Mouse (Mus musculus): ENCODE results near the gene Sohlh1. TPM values are rescaled to one million over a fixed set of nuclear protein-coding genes. Genes with fewer than 3 reads are reported as not detected.
"Not testable (repeated sequence)": the region's sequence is repeated elsewhere in the genome, so short reads cannot be mapped to it uniquely, and the experiment has no call there.

Gene Sohlh1
- total RNA-seq, 2 experiments from 2014 or later, result not detected

GRCm38 (mm10) chr2:25842758-25843157 is 4.3 kb downstream of the Sohlh1 start:
- ATAC-seq (replicated peaks; ENCODE audit: poor library complexity, severe bottlenecking), result no peak

DNA sequence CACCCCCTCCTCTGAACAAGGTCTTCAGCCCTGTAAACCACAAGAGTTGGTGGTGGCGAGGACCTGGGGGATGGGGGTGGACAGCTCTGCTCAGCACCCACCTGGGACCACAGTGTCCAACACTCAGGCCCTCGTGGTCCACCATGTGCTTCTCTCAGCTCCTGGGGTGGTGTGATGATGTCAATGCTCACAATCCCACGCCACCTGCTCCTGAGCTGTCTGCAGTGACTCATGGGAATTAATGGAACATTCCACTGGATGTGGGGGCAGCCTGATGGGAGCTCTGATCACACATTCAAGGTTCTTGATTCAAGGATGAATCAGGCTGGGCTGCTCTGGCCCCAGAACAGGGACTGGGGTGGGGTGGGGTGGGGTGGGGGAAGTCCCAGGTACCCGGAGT is 4.9 kb downstream of the Sohlh1 start:
- ATAC-seq (replicated peaks; ENCODE audit: poor library complexity, severe bottlenecking), result no peak

GRCm38 (mm10) chr2:25836291-25836690 is 10.8 kb downstream of the Sohlh1 start:
- ATAC-seq (replicated peaks; ENCODE audit: poor library complexity, severe bottlenecking), result peak; percentile 67

- ATAC-seq (replicated peaks; ENCODE audit: poor library complexity, severe bottlenecking), result no peak
Measured at GRCm38 (mm10) chr2:25830786-25831185, 16.3 kb downstream of the Sohlh1 start.

- 0 out of 2 replicates have a peak, but pooled peaks have one; percentile 14 for ATAC-seq (replicated peaks; ENCODE audit: poor library complexity, severe bottlenecking)
Measured at GRCm38 (mm10) chr2:25828344-25828947, 18.6 kb downstream of the Sohlh1 start.

GRCm38 (mm10) chr2:25824751-25825150 is 22.3 kb downstream of the Sohlh1 start:
- ATAC-seq (replicated peaks; ENCODE audit: poor library complexity, severe bottlenecking), result no peak

DNA sequence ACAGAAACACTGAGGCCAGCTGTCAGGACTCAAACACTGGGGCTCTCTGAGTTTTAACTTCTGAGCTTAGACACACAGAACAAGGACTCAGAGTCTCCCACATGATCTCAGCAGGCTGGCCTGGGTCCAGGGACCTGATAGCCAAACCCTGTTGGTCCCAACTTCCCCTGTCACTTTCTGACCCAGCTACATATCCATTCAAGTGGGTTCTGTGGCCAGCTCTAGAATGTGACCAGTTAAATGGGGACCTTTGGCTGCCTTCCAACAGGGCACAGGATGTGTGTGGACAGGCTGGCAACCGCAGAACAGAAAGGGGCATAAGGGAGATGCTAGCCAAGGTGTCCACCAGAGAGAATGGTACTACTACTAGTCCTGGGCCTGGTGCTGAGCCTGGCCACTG is 24.2 kb downstream of the Sohlh1 start, which contains the start of gene Lcn9:
Gene Lcn9, plus strand, starts transcription at position 348 of the 400 bp plus-strand sequence.
- 0 out of 2 replicates have a peak, but pooled peaks have one; percentile 27 for ATAC-seq (replicated peaks; ENCODE audit: poor library complexity, severe bottlenecking)

DNA sequence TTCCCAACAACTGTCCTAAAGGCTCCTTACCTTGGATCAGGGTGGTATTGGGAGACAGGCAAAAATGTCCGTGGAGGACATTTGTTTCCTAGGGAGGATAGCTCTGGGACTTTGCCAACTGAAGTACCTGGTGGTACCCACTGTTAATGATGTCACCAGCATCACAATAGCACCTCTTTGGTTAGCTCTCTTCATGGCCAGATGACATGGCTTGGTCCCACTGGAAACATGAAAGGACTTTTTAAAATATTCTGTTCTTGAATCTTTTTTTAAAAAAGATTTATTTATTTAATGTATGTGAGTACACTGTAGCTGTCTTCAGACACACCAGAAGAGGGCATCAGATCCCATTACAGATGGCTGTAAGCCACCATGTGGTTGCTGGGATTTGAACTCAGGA is 31.3 kb downstream of the Sohlh1 start, which contains the start of gene Glt6d1:
Gene Glt6d1, minus strand, starts transcription at position 101 of the 400 bp plus-strand sequence.
- not testable (repeated sequence) for ATAC-seq (replicated peaks; ENCODE audit: poor library complexity, severe bottlenecking)

DNA sequence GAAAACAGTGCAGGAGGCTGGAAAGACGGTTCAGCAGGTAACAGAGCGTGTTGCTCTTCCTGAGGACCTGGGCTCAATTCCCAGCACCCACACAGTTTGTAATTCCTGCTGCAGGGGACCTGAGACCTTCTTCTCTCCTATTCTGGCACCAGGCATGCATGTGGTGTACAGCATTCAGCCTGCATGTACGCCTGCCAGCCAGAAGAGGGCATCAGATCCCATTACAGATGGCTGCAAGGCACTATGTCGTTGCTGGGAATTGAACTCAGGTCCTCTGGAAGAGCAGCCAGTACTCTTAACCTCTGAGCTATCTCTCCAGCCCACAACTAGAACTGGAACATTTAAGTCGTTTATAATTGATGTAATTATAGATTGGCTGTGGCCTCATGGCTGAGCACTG is 33.7 kb downstream of the Sohlh1 start:
- no peak for ATAC-seq (replicated peaks; ENCODE audit: poor library complexity, severe bottlenecking)

DNA sequence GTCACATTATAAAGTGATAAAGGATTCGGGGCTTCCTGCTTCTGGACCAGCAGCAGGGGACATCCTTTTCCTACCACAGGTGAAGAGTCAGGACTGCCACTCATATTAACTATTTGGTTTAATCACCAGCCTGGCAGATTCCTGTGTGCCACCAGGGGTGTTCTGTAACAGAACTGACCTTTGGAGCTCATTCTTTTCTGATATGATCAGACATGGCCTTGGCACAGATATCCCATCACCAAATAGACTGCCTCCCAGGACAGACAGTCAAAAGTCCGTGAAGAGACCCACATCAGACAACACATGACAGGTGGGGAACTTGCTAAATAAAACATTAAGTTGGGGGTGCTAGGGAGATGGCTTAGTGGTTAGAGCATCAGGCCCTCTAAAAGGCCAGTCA is 35.3 kb downstream of the Sohlh1 start:
- ATAC-seq (replicated peaks; ENCODE audit: poor library complexity, severe bottlenecking), result no peak

DNA sequence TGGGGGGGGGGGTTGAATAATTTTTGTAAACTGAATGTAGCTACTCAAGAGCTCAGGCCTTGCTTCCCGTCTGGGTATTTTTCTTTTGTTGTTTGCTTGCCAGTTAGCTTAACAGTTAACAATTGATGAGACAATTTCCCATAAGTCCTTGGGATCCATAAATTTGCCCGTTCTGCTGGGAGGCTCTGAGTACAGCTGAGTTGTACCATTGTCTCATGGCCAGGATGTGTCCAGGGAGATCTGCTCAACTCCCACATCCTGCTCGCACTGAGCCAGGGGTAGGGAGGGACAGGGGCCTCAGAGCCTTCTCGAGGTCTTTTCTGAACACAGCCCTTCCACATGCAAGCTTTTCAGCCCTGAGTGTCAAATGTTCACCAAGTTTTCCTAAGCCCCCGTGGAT is 49.0 kb downstream of the Sohlh1 start:
- no peak for ATAC-seq (replicated peaks; ENCODE audit: poor library complexity, severe bottlenecking)

DNA sequence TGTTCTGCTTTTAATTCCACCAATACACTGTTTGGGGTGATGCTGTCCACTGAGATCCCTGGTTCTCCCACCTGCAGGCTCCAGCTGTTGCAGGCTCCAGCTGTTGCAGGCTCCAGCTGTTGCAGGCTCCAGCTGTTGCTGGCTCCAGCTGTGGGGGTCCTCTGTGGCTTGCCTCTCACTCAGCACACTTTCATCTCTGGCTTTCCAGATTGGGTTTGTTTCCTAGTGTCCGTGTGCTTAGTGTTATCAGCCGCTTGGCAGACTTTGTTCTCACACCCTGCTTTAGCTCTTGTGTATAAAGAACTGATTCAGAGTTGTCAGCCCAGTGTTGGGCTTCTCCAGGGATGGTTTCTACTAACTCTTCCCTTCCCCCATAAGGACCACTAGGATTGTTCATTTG is 49.4 kb downstream of the Sohlh1 start:
- no peak for ATAC-seq (replicated peaks; ENCODE audit: poor library complexity, severe bottlenecking)

Other genes starting within 250 kb of the Sohlh1 start
- 63.1 and 75.4 TPM in 2 replicates for gene Rabl6, start 238.7 kb downstream of the Sohlh1 start, total RNA-seq (2014; fragmentation: Nextera tagmentation)
- 61.3 and 71.0 TPM in 2 replicates for gene Rabl6, start 238.7 kb downstream of the Sohlh1 start, total RNA-seq (2017)
- gene Ccdc183, start 229.6 kb downstream of the Sohlh1 start, total RNA-seq (2014; fragmentation: Nextera tagmentation), result not detected in 2 replicates
- not detected in 2 replicates for gene Ccdc183, start 229.6 kb downstream of the Sohlh1 start, total RNA-seq (2017)
- gene Tmem141, start 225.2 kb downstream of the Sohlh1 start, total RNA-seq (2014; fragmentation: Nextera tagmentation), result 11.4 and 27.3 TPM in 2 replicates
- 25.0 and 31.5 TPM in 2 replicates for gene Tmem141, start 225.2 kb downstream of the Sohlh1 start, total RNA-seq (2017)
- gene Fcna, start 219.2 kb downstream of the Sohlh1 start, total RNA-seq (2014; fragmentation: Nextera tagmentation), result not detected in 2 replicates
- 2.0 TPM in 1 of 2 replicates, not detected in the other for gene Fcna, start 219.2 kb downstream of the Sohlh1 start, total RNA-seq (2017)
- not detected in 2 replicates for gene Lcn8, start 194.1 kb downstream of the Sohlh1 start, total RNA-seq (2014; fragmentation: Nextera tagmentation)
- not detected in 2 replicates for gene Lcn8, start 194.1 kb downstream of the Sohlh1 start, total RNA-seq (2017)
- gene Lcn5, start 189.3 kb downstream of the Sohlh1 start, total RNA-seq (2014; fragmentation: Nextera tagmentation), result not detected in 2 replicates
- not detected in 2 replicates for gene Lcn5, start 189.3 kb downstream of the Sohlh1 start, total RNA-seq (2017)
- gene Lcn6, start 170.5 kb downstream of the Sohlh1 start, total RNA-seq (2014; fragmentation: Nextera tagmentation), result not detected in 2 replicates
- not detected in 2 replicates for gene Lcn6, start 170.5 kb downstream of the Sohlh1 start, total RNA-seq (2017)
- not detected in 2 replicates for gene Lcn10, start 164.5 kb downstream of the Sohlh1 start, total RNA-seq (2014; fragmentation: Nextera tagmentation)
- gene Lcn10, start 164.5 kb downstream of the Sohlh1 start, total RNA-seq (2017), result not detected in 2 replicates
- not detected in 2 replicates for gene Obp2a, start 147.2 kb downstream of the Sohlh1 start, total RNA-seq (2014; fragmentation: Nextera tagmentation)
- gene Obp2a, start 147.2 kb downstream of the Sohlh1 start, total RNA-seq (2017), result not detected in 2 replicates
- 12.2 and 20.9 TPM in 2 replicates for gene Bmyc, start 140.5 kb downstream of the Sohlh1 start, total RNA-seq (2014; fragmentation: Nextera tagmentation)
- gene Bmyc, start 140.5 kb downstream of the Sohlh1 start, total RNA-seq (2017), result 4.9 and 9.2 TPM in 2 replicates
- not detected in 2 replicates for gene Obp2b, start 110.2 kb downstream of the Sohlh1 start, total RNA-seq (2014; fragmentation: Nextera tagmentation)
- gene Obp2b, start 110.2 kb downstream of the Sohlh1 start, total RNA-seq (2017), result not detected in 2 replicates
- gene Lcn3, start 81.7 kb downstream of the Sohlh1 start, total RNA-seq (2014; fragmentation: Nextera tagmentation), result not detected in 2 replicates
- gene Lcn3, start 81.7 kb downstream of the Sohlh1 start, total RNA-seq (2017), result not detected in 2 replicates
- gene Lcn11, start 70.2 kb downstream of the Sohlh1 start, total RNA-seq (2014; fragmentation: Nextera tagmentation), result not detected in 2 replicates
- gene Lcn11, start 70.2 kb downstream of the Sohlh1 start, total RNA-seq (2017), result not detected in 2 replicates
- gene Gm13539, start 65.0 kb downstream of the Sohlh1 start, total RNA-seq (2014; fragmentation: Nextera tagmentation), result not detected in 2 replicates
- not detected in 2 replicates for gene Gm13539, start 65.0 kb downstream of the Sohlh1 start, total RNA-seq (2017)
- gene Glt6d1, start 31.4 kb downstream of the Sohlh1 start, total RNA-seq (2014; fragmentation: Nextera tagmentation), result not detected in 2 replicates
- not detected in 2 replicates for gene Glt6d1, start 31.4 kb downstream of the Sohlh1 start, total RNA-seq (2017)
- not detected in 2 replicates for gene Lcn9, start 24.1 kb downstream of the Sohlh1 start, total RNA-seq (2014; fragmentation: Nextera tagmentation)
- not detected in 2 replicates for gene Lcn9, start 24.1 kb downstream of the Sohlh1 start, total RNA-seq (2017)
- not detected in 2 replicates for gene Kcnt1, start 16.5 kb upstream of the Sohlh1 start, total RNA-seq (2014; fragmentation: Nextera tagmentation)
- gene Kcnt1, start 16.5 kb upstream of the Sohlh1 start, total RNA-seq (2017), result not detected in 2 replicates
- 14.8 and 21.9 TPM in 2 replicates for gene Camsap1, start 136.0 kb upstream of the Sohlh1 start, total RNA-seq (2014; fragmentation: Nextera tagmentation)
- gene Camsap1, start 136.0 kb upstream of the Sohlh1 start, total RNA-seq (2017), result 8.3 and 12.9 TPM in 2 replicates
- 45.2 and 61.7 TPM in 2 replicates for gene Ubac1, start 174.5 kb upstream of the Sohlh1 start, total RNA-seq (2014; fragmentation: Nextera tagmentation)
- gene Ubac1, start 174.5 kb upstream of the Sohlh1 start, total RNA-seq (2017), result 33.0 and 48.3 TPM in 2 replicates

Measured in granulocyte monocyte progenitor cell, adult 5-6 weeks (primary cell).